In the genomic region with DNA sequence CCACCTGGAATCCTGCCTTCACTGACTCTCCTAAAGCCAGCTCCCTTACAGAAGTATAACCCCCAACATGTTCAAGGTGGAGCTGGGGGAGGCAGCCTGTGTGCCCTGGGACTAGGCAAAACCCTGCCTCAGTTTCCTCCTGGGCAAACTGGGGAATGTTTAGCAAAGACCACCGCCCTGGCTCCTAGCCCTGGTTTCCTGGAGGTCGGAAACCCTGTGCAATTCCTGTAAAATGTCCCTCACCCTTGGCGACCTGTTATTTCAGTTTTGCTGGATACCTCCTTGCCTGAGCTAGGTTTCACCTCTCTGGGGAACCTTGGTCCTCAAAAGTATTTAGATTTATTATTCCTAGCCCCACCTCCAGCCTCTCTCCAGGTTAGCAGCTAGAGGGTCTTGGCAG, we compare ENCODE assay signal across 9 mouse cellular contexts. TPM values are rescaled to one million over a fixed set of nuclear protein-coding genes. Genes with fewer than 3 reads are reported as not detected.
A peak's percentile ranks its signal among the peaks of the same experiment; 100 is the strongest.
DNase-seq lines count a peak whose midpoint lies in the region; ATAC-seq lines count a peak whose summit lies in the region.
"Had no signal": no experiment of that assay in that cellular context is flagged by ENCODE, and none has a peak within 500 bp of the region (broad histone marks: within the 10 kb centered on the region; RNA-seq: fewer than 3 reads in every experiment).

No protein-coding gene starts in this region.

- H3K4me3 ChIP-seq in kidney, embryonic 15.5 days (replicated peaks), result peak overlapping the region; percentile 46; the same call in 1 of the 2 replicates
- 0 out of 2 replicates have a peak overlapping the region, but pooled peaks have one; percentile 43 for H3K4me3 ChIP-seq in embryonic facial prominence, embryonic 13.5 days
- no peak overlapping the region for H3K4me3 ChIP-seq in forebrain, embryonic 15.5 days
- no peak overlapping the region for H3K4me3 ChIP-seq in midbrain, embryonic 12.5 days

- peak overlapping the region; percentile 73 for H3K4me2 ChIP-seq in kidney, embryonic 15.5 days
- H3K4me2 ChIP-seq in embryonic facial prominence, embryonic 13.5 days, result peak overlapping the region; percentile 73
- peak overlapping the region; percentile 45; the same call in 1 of the 2 replicates for H3K4me2 ChIP-seq in forebrain, embryonic 15.5 days (replicated peaks)
- H3K4me2 ChIP-seq in midbrain, embryonic 12.5 days (replicated peaks), result no peak overlapping the region

- peaks cover 46% of the 10 kb centered on the region for H3K4me1 ChIP-seq in kidney, embryonic 15.5 days
- H3K4me1 ChIP-seq in embryonic facial prominence, embryonic 13.5 days, result peaks cover 42% of the 10 kb centered on the region
- peaks cover 31% of the 10 kb centered on the region for H3K4me1 ChIP-seq in forebrain, embryonic 15.5 days
- peaks cover 16% of the 10 kb centered on the region for H3K4me1 ChIP-seq in midbrain, embryonic 12.5 days

- no peaks in the 10 kb centered on the region for H3K27me3 ChIP-seq in kidney, embryonic 15.5 days
- no peaks in the 10 kb centered on the region; the same call in 1 of the 2 replicates for H3K27me3 ChIP-seq in embryonic facial prominence, embryonic 13.5 days
- H3K27me3 ChIP-seq in forebrain, embryonic 15.5 days, result no peaks in the 10 kb centered on the region
- H3K27me3 ChIP-seq in midbrain, embryonic 12.5 days, result peaks cover 10% of the 10 kb centered on the region

- 0 out of 2 replicates have a peak, but pooled peaks cover 4% of the 10 kb centered on the region for H3K36me3 ChIP-seq in kidney, embryonic 15.5 days
- peaks cover 6% of the 10 kb centered on the region; the same call in 1 of the 2 replicates for H3K36me3 ChIP-seq in embryonic facial prominence, embryonic 13.5 days
- no peaks in the 10 kb centered on the region for H3K36me3 ChIP-seq in forebrain, embryonic 15.5 days
- no peaks in the 10 kb centered on the region for H3K36me3 ChIP-seq in midbrain, embryonic 12.5 days

- ATAC-seq in kidney, embryonic 15.5 days (replicated peaks; ENCODE audit: low FRiP score), result no peak
- ATAC-seq in embryonic facial prominence, embryonic 13.5 days (ENCODE audit: insufficient number of reproducible peaks, insufficient read depth, low FRiP score, low TSS enrichment, low read depth), result no peak
- ATAC-seq in forebrain, embryonic 15.5 days (replicated peaks), result no peak
- no peak for ATAC-seq in midbrain, embryonic 12.5 days (ENCODE audit: low FRiP score, low read depth)
- no peak for ATAC-seq in frontal cortex, adult (ENCODE audit: low TSS enrichment)

- 70% methylated on average over 3 of the region's 3 CpGs for WGBS in kidney, embryonic 15.5 days
- WGBS in embryonic facial prominence, embryonic 13.5 days, result 74% methylated on average over 3 of the region's 3 CpGs
- WGBS in forebrain, embryonic 15.5 days, result 77% methylated on average over 3 of the region's 3 CpGs
- 74% methylated on average over 3 of the region's 3 CpGs for WGBS in midbrain, embryonic 12.5 days

- peak overlapping the region; percentile 91 for H3K27ac ChIP-seq in kidney, embryonic 15.5 days
- peak overlapping the region; percentile 83 for H3K27ac ChIP-seq in embryonic facial prominence, embryonic 13.5 days
- peak overlapping the region; percentile 79 for H3K27ac ChIP-seq in forebrain, embryonic 15.5 days (replicated peaks)
- H3K27ac ChIP-seq in midbrain, embryonic 12.5 days (replicated peaks), result no peak overlapping the region
- H3K27ac ChIP-seq: liver, embryonic 14.5 days had no signal

- peak overlapping the region; percentile 59 for H3K9ac ChIP-seq in kidney, embryonic 15.5 days
- H3K9ac ChIP-seq in embryonic facial prominence, embryonic 13.5 days, result peak overlapping the region; percentile 71
- H3K9ac ChIP-seq in forebrain, embryonic 15.5 days (replicated peaks), result 0 out of 2 replicates have a peak overlapping the region, but pooled peaks have one; percentile 57
- H3K9ac ChIP-seq in midbrain, embryonic 12.5 days (replicated peaks), result peak overlapping the region; percentile 59; the same call in 1 of the 2 replicates
- H3K9ac ChIP-seq: liver, embryonic 14.5 days had no signal

- H3K9me3 ChIP-seq in kidney, embryonic 15.5 days (replicated peaks), result no peaks in the 10 kb centered on the region
- no peaks in the 10 kb centered on the region for H3K9me3 ChIP-seq in embryonic facial prominence, embryonic 13.5 days
- no peaks in the 10 kb centered on the region for H3K9me3 ChIP-seq in forebrain, embryonic 15.5 days
- H3K9me3 ChIP-seq in midbrain, embryonic 12.5 days, result no peaks in the 10 kb centered on the region

- no peak for DNase-seq in kidney, postnatal 4 days
- no peak for DNase-seq in right cerebral cortex, adult 2 months (ENCODE audit: low spot score in 2 of 2)
- DNase-seq in ovary, postnatal 10 days (ENCODE audit: low spot score), result no peak

RNA-seq across cellular contexts. Expression of gene C1qtnf6, which starts 1.1 kb away (rescaled TPM):
- polyA plus RNA-seq in kidney, embryonic 15.5 days (2015; fragmentation: Nextera tagmentation; extraction: Ambion mirVana), result 27.7 and 30.4 TPM in 2 replicates
- 38.6 and 41.2 TPM in 2 replicates for polyA plus RNA-seq in embryonic facial prominence, embryonic 13.5 days (2015; fragmentation: Nextera tagmentation; extraction: Ambion mirVana)
- polyA plus RNA-seq in forebrain, embryonic 15.5 days (2015; fragmentation: Nextera tagmentation; extraction: Ambion mirVana), result 4.2 and 4.9 TPM in 2 replicates
- polyA plus RNA-seq in midbrain, embryonic 12.5 days (2016; fragmentation: Nextera tagmentation; extraction: Ambion mirVana), result 8.2 and 9.0 TPM in 2 replicates

RNA-seq across cellular contexts. Expression of gene Sstr3, which starts 14.3 kb away (rescaled TPM):
- 0.30 and 0.58 TPM in 2 replicates for polyA plus RNA-seq in kidney, embryonic 15.5 days (2015; fragmentation: Nextera tagmentation; extraction: Ambion mirVana)
- 0.45 TPM in 1 of 2 replicates, not detected in the other for polyA plus RNA-seq in embryonic facial prominence, embryonic 13.5 days (2015; fragmentation: Nextera tagmentation; extraction: Ambion mirVana)
- polyA plus RNA-seq in forebrain, embryonic 15.5 days (2015; fragmentation: Nextera tagmentation; extraction: Ambion mirVana), result 1.0 and 1.4 TPM in 2 replicates
- polyA plus RNA-seq in midbrain, embryonic 12.5 days (2016; fragmentation: Nextera tagmentation; extraction: Ambion mirVana), result 0.05 and 0.18 TPM in 2 replicates

RNA-seq across cellular contexts. Expression of gene Il2rb, which starts 35.1 kb away (rescaled TPM):
- 0.44 and 0.60 TPM in 2 replicates for polyA plus RNA-seq in kidney, embryonic 15.5 days (2015; fragmentation: Nextera tagmentation; extraction: Ambion mirVana)
- 0.28 and 0.30 TPM in 2 replicates for polyA plus RNA-seq in embryonic facial prominence, embryonic 13.5 days (2015; fragmentation: Nextera tagmentation; extraction: Ambion mirVana)
- not detected in 2 replicates for polyA plus RNA-seq in forebrain, embryonic 15.5 days (2015; fragmentation: Nextera tagmentation; extraction: Ambion mirVana)
- not detected in 2 replicates for polyA plus RNA-seq in midbrain, embryonic 12.5 days (2016; fragmentation: Nextera tagmentation; extraction: Ambion mirVana)

RNA-seq across cellular contexts. Expression of gene Rac2, which starts 42.4 kb away (rescaled TPM):
- 8.1 and 11.1 TPM in 2 replicates for polyA plus RNA-seq in kidney, embryonic 15.5 days (2015; fragmentation: Nextera tagmentation; extraction: Ambion mirVana)
- polyA plus RNA-seq in embryonic facial prominence, embryonic 13.5 days (2015; fragmentation: Nextera tagmentation; extraction: Ambion mirVana), result 13.3 and 13.4 TPM in 2 replicates
- polyA plus RNA-seq in forebrain, embryonic 15.5 days (2015; fragmentation: Nextera tagmentation; extraction: Ambion mirVana), result 3.1 and 7.5 TPM in 2 replicates
- polyA plus RNA-seq in midbrain, embryonic 12.5 days (2016; fragmentation: Nextera tagmentation; extraction: Ambion mirVana), result 4.5 and 6.9 TPM in 2 replicates

Comparison
In these comparisons a context has a peak if more than half of its experiments do, and no peak if none do; other contexts are left out.
1. H3K4me3 ChIP-seq: peak in kidney, embryonic 15.5 days (single experiment) and embryonic facial prominence, embryonic 13.5 days (single experiment); none in forebrain, embryonic 15.5 days (single experiment) and midbrain, embryonic 12.5 days (single experiment).
2. Peak in every context shown above with its lines, with median percentiles within 50 percentile points of each other: H3K9ac ChIP-seq.